Mouse (Mus musculus): ENCODE measurements at regions not wholly inside any gene's neighbourhood (a gene's known extent, or its start where the extent isn't known, plus 50 kb on each side); places are given as distances from the start of the nearest gene placed in this dataset.

GRCm38 (mm10) chr1:119351567-119351966 is 70.5 kb downstream of the Inhbb start:
- TF ChIP-seq CTCF (IDR thresholded peaks at IDR 0.05; ENCODE audit: extremely low read depth, insufficient read depth, low read length) = no peak
- TF ChIP-seq POLR2A (IDR thresholded peaks at IDR 0.05; ENCODE audit: extremely low read depth, insufficient read depth, low read length) = no peak
